Mouse (Mus musculus) ZHBTc4 (cell line): ENCODE data around the gene Msh3.
"Not testable (repeated sequence)": the region's sequence is repeated elsewhere in the genome, so short reads cannot be mapped to it uniquely, and the experiment has no call there.

ENCODE experiments used
- DNase-seq: peaks from one replicate; pipeline ENCODE4 v3.0.0-alpha.2; 2011; ENCODE audit warnings: low read depth, low spot score

Gene Msh3

DNA sequence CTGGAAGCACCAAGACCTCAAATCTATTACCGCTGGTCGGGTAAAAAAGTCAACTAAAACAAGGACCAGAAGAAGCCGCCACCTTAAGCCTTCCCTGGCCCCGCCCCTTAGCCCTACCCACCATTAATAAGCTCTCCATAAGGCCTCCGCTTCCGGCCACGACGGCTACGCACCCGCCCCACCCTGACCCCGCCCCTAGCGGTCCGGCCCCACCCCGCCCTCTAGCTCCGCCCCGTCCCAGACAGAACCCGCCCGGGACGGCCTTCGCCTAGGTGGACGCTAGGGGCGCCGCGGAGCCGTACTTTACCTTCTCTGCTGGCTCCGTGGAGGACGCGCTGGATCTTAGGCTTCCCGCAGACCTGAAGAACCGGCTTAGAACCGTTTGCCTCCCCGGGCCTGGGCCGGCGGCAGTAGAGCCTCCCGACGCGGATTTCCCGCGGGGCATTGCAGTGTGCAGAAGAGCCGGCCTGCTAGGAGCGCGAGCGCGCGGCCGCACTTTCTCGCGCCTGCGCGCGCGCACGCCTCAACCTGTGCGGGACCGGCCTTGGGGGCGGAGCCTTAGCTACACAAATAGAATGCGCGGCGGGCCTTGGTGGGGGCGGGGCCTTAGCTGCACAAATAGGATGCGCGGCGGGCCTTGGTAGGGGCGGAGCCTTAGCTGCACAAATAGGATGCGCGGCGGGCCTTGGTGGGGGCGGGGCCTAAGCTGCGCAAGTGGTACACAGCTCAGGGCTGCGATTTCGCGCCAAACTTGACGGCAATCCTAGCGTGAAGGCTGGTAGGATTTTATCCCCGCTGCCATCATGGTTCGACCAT, at the start of gene Msh3, which contains the start of gene Dhfr:
Gene Msh3, minus strand, starts transcription at position 548 of the 816 bp plus-strand sequence.
Gene Dhfr, plus strand, starts transcription at position 271 of the 816 bp plus-strand sequence.
- peak; percentile 99 for DNase-seq

DNA sequence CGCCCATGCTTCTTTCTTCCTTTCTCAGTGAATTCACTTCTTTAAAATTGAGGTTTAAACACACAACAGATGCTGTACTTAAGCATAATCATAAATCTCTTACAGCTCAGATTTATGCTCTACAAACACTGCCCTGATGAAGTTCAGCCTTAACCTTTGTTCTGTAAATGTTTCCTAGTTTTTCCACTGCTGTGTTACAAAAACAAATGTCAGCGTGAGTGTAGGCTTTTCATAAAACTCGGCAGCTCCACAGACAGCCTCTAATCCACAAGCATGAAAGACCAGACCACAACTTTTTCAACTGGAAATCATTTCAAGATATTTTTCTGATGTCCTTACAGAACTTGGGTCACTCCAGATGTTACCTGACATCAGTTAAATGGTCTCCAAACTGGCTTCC, 48.7 kb upstream of the Msh3 start:
- DNase-seq, result no peak

DNA sequence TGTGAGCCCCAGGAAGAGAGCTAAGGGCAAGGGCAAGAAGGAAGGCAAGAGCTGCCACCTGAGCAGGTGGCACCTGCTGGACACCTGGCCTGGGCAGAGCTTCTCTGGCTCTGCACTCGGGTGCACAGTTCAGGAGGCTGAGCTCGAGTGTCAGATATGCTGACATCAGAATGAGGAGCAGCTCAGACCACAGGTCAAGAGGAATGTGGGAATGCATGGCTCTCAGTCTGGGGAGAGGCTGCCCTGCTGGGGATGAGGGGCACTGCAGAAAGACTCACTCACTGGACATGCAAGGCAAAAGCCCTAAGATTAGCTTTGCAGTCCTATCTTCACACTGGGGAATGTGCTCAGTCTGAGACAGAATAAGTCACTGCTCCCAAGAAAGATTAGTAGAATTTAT, 47.3 kb upstream of the Msh3 start:
- peak; percentile 39 for DNase-seq

DNA sequence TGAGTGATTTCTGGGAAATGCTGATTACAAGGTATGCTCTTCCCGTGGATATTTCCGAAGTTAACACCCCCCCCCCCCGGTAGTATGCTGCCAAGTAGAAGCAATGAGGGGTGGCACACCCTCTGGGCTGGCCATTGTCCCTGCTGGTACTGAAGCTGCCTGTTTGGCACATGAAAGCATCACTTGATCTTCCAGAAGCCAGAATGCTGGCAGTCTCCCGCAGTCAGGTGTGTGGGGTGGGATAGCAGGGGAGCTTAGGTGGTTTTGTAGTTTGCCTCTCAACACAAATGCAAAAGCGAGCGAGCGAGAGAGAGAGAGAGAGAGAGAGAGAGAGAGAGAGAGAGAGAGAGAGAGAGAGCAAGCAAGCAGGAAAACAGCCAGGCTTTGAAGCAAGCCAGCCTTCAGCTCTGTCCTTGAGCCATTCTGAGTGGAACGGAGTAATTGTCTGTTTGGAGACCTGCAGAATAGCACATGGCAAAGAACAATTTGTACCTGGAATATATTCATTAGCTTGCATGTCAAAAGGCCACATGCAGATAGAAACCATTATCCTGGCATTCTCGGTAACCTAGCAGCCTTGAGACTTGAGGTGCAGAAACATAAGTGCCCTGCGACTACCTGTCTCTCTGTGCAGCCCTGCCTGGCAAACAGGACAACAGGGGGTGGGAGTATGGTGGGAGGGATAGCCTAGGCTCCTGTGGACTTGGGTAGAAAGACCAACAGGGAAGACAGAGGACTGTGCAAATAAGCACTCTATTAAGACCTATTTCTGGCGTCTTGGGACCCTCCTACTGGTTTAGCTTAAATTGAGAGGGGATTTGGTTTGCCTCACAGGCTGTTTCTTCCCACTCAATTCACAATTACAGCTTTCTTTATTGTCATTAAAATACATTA, 43.9 kb upstream of the Msh3 start:
- no peak for DNase-seq

DNA sequence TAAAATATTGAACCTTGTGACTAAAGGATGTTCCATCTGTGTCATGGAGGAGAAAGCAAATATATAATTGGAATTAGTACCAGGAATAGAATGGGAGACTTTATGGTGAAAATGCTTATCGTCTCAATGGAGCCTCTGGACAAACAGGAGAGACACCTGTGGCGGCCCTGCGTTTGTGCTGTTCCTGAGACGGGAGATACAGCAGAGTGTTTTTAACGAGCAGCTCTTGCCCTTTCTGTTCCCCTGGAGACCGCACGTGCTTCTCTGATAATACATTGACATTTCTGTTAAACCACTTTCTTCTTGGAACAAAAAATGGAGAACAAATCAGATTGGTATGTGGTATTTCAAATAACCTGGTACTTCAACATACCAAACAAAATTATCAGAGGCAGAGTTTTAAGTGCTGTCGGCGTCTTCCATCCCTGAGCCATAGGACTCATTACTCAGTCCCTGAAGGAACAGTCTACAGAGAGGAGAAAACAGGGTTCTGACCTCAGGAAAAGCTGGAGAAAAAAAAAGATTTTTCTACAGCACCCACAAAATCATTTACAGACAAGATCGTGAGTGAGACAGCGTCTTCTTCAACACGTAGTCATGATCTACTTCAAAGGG, 38.4 kb upstream of the Msh3 start:
- no peak for DNase-seq

DNA sequence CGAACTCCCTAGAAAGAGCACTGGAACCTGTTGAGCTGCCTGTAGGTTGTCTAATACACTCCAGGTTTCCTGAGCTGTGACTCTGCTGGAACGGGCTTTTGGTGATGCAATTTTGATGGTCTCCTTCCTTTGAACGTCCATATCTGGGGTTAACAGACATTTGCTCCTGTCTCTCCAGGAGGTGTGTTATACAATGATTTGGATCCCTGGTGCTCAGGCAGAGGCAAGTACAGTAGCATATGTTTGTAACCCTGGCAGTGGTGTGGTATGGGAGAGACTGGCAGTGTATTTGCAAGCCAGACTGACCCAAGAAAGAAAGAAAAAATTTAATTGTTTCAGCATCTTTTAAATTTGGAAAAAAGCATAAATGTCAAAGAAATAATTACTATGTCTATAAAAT, 32.6 kb upstream of the Msh3 start:
- no peak for DNase-seq

DNA sequence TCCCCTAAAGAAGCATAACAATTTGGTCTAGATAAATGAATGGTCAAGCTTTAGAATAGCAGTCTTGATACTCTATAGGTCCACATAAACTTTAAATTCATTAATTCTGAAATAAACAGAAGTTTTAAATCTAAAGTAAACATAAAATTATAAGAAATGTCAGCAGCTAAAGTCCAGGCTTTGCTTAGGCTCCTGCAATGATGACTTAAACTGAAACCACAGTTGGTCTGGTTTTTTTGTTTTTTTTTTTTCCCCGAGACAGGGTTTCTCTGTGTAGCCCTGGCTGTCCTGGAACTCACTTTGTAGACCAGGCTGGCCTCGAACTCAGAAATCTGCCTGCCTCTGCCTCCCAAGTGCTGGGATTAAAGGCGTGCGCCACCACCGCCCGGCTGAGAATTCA, 16.7 kb upstream of the Msh3 start:
- DNase-seq, result not testable (repeated sequence)

DNA sequence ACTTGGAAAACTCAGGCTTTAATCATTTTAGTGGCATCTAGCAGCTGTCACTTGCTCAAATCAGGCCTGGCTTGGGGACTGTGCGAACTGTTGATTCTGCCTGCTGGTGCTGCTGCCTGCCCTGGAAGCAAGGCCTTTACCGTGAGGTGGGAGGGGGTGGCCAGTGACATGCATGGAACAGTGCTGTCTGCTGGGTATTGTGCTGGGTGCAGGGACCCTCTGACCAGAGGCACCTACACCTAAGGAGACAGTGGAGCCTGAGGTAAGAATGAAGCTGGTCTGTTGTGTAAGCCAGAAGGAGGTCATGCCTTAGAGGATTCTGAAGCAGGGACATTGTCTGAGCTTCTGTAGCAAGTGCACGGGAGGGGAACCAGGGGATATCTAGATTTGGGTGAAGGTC, 16.0 kb upstream of the Msh3 start:
- DNase-seq, result no peak

DNA sequence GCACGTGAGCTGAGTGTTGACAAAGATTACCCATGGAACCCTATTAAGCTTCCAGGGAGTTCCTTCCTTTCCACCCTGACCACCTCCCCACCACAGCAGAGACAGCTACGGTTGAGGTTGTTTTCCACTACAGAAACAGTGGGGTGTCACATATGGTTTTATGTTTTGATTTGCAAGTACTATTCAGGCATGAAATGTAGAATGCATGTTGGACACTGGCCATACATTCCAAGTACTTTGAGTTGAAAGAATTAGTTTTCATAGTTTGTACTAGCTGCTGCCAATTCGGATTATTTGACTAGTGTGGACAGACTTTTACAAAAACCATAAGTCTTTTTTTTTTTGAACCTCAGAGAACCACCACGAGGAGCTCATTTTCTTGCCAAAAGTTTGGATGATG, 10.5 kb upstream of the Msh3 start:
- DNase-seq, result no peak

DNA sequence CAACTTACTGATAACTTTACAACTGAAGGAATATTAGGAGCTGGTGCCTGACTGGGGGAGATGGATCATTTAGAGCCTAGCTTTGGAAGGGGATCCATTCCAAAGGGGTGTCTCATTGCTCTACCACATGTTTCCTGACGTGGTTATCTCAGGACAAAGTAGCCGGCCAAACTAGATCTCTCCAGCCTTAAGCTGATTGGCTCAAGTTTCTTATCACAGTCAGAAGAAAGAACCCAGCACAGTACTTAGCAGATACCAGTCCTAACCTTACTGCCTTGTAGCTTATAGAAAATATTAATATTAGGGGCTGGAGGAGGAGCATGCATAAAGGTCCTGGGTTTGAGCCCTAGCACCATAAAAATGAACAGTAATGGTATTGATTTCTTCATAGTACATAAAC, 6.8 kb upstream of the Msh3 start:
- DNase-seq, result no peak

DNA sequence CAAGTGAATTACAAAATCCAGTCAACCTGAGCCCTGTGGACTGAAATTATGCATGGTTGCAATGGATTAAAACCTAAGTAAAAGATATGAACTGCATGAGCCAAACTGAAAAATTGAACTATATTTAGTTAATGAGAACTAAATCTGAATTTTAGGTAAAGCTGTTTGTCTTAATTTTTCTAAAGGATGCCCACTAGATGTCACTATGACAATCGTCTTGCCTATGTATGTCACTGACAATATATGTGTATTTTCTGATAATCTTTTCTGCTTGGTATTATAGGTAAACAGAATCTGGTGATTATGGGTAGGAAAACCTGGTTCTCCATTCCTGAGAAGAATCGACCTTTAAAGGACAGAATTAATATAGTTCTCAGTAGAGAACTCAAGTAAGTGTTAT, 2.8 kb upstream of the Msh3 start:
- DNase-seq, result no peak

DNA sequence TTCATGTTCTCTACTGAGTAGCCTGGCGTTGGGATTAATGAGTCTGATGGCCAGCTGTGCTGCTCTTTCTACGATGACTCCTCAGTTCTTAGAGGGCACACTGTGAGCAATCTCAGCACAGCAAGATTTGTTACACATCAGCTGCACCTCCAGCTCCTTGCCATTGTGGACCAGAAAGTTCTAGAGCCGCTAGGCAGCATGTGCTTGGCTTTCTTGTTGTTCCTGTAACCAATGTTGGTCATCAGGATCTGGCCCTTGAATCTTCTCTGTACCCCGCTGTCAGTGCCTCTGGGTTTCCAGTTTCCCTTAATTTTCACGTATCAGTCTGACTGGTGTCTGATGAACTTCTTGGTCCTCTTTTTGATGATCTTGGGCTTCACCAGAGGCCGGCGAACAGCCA, 1.6 kb upstream of the Msh3 start:
- peak; percentile 29 for DNase-seq

DNA sequence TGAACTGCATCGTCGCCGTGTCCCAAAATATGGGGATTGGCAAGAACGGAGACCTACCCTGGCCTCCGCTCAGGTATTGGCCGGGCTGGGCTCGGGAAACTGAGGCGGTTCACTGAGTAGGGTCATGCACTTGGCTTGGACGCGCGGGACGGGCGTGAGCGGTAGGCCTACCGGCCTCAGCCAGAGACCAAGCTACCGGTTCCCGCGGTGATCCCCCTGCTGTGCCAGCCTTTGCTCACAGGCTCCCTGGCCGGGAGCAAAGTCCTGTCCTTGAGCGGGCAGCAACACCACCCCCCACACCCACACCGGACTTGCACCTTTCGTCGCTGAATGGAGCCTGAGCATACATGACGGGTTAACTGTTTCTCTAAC, 455 bp upstream of the Msh3 start:
- no peak for DNase-seq

DNA sequence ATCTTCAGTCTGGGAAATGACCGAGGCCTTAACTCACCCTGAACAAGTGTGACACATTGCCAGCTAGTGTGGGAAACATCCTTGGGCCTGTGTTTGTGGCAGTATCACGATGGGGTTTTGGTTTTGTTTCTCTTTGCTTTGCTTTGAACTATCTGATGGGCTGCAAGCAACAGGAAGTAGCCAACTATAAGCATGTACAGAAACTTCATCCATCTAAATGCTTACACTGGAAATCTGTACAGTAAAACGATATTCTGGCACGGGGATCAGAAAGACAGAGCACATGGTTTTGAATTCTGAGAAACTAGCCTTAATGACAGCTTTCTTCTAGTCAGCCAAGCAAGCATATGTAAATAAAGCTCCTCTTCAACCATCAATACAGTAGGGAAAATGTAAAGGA, 847 bp downstream of the Msh3 start:
- DNase-seq, result no peak

DNA sequence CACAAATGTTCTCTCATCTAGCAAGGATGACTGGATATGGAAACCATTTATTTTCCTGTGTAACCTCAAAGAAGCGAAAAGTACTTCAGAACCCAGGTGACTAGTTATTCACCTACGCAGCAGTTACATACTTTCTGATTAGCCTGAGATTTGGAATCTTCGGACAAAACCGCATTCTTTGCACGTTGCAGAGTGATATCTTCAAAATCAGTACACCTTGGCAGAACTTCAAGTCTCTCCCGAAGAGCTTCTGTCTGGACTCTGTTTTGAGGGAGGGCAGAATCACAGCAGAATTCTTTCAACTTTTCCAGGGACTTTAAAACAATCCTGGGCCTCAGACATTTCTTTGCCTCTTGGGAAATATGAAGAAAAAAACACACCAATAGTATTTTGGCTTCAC, 3.7 kb downstream of the Msh3 start:
- no peak for DNase-seq

DNA sequence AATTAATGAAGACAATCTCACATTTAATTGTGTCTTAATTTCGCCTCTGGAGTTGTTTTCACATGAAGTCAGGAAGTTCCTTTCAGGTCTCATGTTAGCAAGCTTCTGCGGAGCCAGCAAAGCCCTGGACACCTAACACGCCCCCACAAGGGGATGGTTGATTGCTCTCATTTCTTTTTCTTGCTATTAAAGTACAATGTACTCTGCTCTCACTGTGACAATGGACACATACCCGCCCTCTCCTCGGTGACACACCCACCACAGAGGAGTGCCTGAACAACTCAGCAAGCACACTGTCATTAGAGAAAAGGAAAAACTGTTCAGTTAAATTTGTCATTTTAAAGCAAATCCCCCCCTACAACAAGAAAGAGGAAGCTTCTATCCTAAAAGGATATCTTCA, 8.5 kb downstream of the Msh3 start:
- no peak for DNase-seq

DNA sequence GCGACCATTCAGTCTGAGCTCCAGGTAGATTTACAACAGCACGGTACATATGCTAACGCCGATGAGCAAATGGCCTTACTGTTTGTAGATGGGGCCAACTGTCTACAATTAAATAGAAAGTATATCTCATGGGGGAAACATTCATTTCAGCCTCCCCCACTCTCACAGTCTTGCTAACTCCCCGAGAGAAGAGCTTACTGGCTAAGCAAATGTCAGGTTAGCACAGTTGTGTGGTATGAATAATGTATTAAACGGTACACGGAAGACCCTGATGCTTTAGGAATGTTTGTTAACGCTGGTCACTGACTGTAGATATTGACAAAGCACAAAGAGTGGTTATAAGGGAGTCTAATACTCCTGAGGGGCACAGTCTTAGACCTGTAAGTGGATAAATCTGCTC, 10.8 kb downstream of the Msh3 start:
- no peak for DNase-seq

DNA sequence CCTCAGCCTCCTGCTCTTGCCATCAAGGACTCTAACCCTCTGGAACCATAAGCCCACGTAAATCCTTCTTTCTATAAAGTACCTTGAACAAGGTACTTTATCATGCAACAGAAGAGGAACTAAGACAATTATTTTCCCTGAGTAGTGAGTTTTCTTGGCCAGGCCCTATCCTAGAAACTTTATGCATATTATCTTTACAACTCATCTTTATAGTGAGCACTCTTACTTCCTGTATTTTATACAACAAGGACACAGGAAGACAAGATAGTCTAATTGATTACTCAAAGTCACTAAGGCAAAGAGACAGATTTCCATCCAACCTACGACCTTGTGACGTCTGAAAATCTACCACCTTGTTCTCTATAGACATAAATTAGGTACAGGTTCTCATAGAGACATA, 15.0 kb downstream of the Msh3 start:
- no peak for DNase-seq

DNA sequence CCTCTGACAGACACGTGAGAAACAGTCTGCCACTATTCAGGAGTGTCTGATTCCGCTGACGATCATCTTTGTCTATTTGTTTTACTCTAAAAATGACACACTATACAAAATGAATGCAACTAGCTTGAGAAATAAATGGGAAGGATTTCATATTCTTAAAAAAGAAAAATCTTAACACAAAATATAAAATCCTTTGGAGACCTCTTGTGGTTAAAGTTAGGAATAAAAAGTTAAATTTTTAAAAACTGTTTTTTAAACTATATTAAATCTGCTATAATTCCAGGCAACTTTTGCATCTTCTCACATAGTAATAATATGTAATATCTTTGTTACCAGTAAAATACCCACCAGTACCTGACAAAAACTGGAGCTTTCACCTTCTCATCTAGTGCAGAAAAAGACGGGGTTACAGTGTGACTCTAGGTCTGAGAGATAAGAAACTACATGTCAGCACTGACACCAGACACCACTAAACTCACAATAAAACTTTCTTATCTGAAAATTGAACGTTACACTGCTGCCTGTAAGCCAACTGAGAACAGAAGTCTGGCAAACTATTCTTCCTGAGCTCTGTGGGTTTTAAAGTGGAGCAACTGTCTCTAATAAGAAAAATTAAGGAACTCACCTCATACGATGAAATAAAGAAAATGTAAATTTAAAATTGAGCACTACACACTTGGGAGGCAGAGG, 16.9 kb downstream of the Msh3 start:
- no peak for DNase-seq

DNA sequence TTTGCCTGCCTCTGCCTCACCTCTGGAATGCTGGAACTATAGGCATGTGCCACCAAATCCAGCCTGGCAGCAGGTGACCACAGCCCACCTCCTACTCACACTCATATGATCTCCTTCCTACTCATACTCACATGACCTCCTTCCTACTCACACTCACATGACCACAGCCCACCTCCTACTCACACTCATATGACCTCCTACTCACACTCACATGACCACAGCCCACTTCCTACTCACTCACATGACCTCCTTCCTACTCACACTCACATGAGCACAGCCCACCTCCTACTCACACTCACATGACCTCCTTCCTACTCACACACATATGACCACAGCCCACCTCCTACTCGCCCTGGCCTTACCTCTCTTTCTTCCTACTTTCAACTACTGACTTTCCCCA, 17.9 kb downstream of the Msh3 start:
- no peak for DNase-seq

DNA sequence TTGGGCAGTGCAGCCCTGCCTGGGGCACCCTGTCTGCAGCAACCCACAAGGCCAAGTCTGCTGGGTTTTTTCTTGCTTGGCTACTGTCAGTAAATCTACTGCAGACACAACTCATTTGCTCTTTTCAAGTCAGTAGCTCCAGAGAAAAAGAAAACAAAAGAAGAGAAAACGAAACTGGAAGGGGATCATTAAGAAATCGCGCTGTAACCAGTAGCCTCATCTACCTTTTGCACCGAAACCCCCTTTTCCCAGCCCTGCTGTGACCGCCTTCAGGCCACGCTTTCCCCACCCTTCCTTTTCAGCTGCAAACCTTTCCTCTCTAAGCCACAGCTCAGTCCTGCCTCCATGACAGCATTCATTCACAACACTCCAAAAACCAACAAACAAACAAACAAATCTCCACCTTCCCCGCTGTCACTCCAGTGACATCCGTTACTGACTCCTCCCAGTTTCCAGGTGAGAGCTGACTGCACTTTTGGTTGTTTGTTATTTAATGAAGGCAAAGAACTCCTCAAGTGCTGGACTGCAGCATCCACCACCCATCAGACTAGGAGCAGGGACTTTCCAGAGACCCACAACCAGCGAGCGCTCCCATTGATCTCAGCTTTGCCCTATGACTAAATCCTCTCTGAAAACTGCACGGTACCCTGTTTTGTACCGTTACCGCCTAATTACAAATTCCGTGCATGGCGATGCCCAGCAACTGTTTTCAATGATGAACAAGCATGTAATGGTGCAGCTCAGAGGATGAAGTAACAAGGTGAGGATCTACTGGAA, 22.5 kb downstream of the Msh3 start:
- DNase-seq, result peak; percentile 16
